Mouse (Mus musculus): ENCODE measurements around the gene Sar1b.
A peak's percentile ranks its signal among the peaks of the same experiment; 100 is the strongest.
"Not testable (repeated sequence)": the region's sequence is repeated elsewhere in the genome, so short reads cannot be mapped to it uniquely, and the experiment has no call there.

Gene Sar1b

GRCm38 (mm10) chr11:51763213-51763907 is at the start of gene Sar1b, which contains the start of gene Sec24a:
Gene Sar1b, plus strand, starts transcription at chr11:51763687.
Gene Sec24a, minus strand, starts transcription at chr11:51763634.
- peak; percentile 88 for DNase-seq (ENCODE audit: low read depth, low spot score)

GRCm38 (mm10) chr11:51721066-51721465 is 42.4 kb upstream of the Sar1b start:
- DNase-seq (ENCODE audit: low read depth, low spot score) = no peak

GRCm38 (mm10) chr11:51732883-51733282 is 30.6 kb upstream of the Sar1b start:
- no peak for DNase-seq (ENCODE audit: low read depth, low spot score)

GRCm38 (mm10) chr11:51734218-51734617 is 29.3 kb upstream of the Sar1b start:
- DNase-seq (ENCODE audit: low read depth, low spot score) = not testable (repeated sequence)

- no peak for DNase-seq (ENCODE audit: low read depth, low spot score)
These were observed 24.7 kb upstream of the Sar1b start for GRCm38 (mm10) chr11:51738651-51739403.

- DNase-seq (ENCODE audit: low read depth, low spot score) = no peak
These were observed 22.8 kb upstream of the Sar1b start for GRCm38 (mm10) chr11:51740701-51741100.

- no peak for DNase-seq (ENCODE audit: low read depth, low spot score)
These were observed 17.4 kb upstream of the Sar1b start for GRCm38 (mm10) chr11:51746096-51746495.

- DNase-seq (ENCODE audit: low read depth, low spot score) = peak; percentile 77
These were observed 11.8 kb upstream of the Sar1b start for GRCm38 (mm10) chr11:51751623-51752225.

- DNase-seq (ENCODE audit: low read depth, low spot score) = peak; percentile 47
These were observed 7.7 kb upstream of the Sar1b start for GRCm38 (mm10) chr11:51755621-51756311.

GRCm38 (mm10) chr11:51756352-51756771 is 7.1 kb upstream of the Sar1b start:
- DNase-seq (ENCODE audit: low read depth, low spot score) = peak; percentile 97

GRCm38 (mm10) chr11:51757023-51757422 is 6.5 kb upstream of the Sar1b start:
- no peak for DNase-seq (ENCODE audit: low read depth, low spot score)

GRCm38 (mm10) chr11:51757625-51758024 is 5.9 kb upstream of the Sar1b start:
- no peak for DNase-seq (ENCODE audit: low read depth, low spot score)

- not testable (repeated sequence) for DNase-seq (ENCODE audit: low read depth, low spot score)
These were observed 5.3 kb upstream of the Sar1b start for GRCm38 (mm10) chr11:51758207-51758606.

- DNase-seq (ENCODE audit: low read depth, low spot score) = no peak
These were observed 4.2 kb upstream of the Sar1b start for GRCm38 (mm10) chr11:51759251-51759650.

GRCm38 (mm10) chr11:51759941-51760657 is 3.4 kb upstream of the Sar1b start:
- no peak for DNase-seq (ENCODE audit: low read depth, low spot score)

GRCm38 (mm10) chr11:51761241-51761640 is 2.2 kb upstream of the Sar1b start:
- no peak for DNase-seq (ENCODE audit: low read depth, low spot score)

GRCm38 (mm10) chr11:51763955-51764354 is 468 bp downstream of the Sar1b start:
- DNase-seq (ENCODE audit: low read depth, low spot score) = no peak

- no peak for DNase-seq (ENCODE audit: low read depth, low spot score)
These were observed 1.3 kb downstream of the Sar1b start for GRCm38 (mm10) chr11:51764816-51765215.

GRCm38 (mm10) chr11:51767579-51768220 is 4.2 kb downstream of the Sar1b start:
- peak; percentile 94 for DNase-seq (ENCODE audit: low read depth, low spot score)

- DNase-seq (ENCODE audit: low read depth, low spot score) = no peak
These were observed 4.8 kb downstream of the Sar1b start for GRCm38 (mm10) chr11:51768296-51768695.

- DNase-seq (ENCODE audit: low read depth, low spot score) = no peak
These were observed 12.0 kb downstream of the Sar1b start for GRCm38 (mm10) chr11:51775507-51775906.

Data from skeletal muscle tissue, adult 2 months (tissue).